ENCODE assay signal across 28 mouse cellular contexts in genomic region chr6:47466488-47466887, GRCm38 (mm10).
"Had no signal": no experiment of that assay in that cellular context is flagged by ENCODE, and none has a peak within 500 bp of the region (broad histone marks: within the 10 kb centered on the region; RNA-seq: fewer than 3 reads in every experiment).

No protein-coding gene starts in this region.

- ATAC-seq: forebrain, embryonic 13.5 days; forebrain, embryonic 14.5 days; forebrain, embryonic 15.5 days; forebrain, embryonic 16.5 days; forebrain, postnatal 0 days had no signal

- H3K4me1 ChIP-seq: embryonic facial prominence, embryonic 10.5 days; embryonic facial prominence, embryonic 12.5 days; embryonic facial prominence, embryonic 13.5 days; forebrain, embryonic 10.5 days; forebrain, embryonic 12.5 days; forebrain, embryonic 13.5 days had no signal

- H3K4me3 ChIP-seq: embryonic facial prominence, embryonic 10.5 days; embryonic facial prominence, embryonic 12.5 days; embryonic facial prominence, embryonic 13.5 days; embryonic facial prominence, embryonic 15.5 days; erythroblast, embryonic 14.5 days; forebrain, embryonic 10.5 days; forebrain, embryonic 12.5 days; forebrain, embryonic 13.5 days; forebrain, embryonic 15.5 days; gastrocnemius, adult 2 months had no signal

- H3K36me3 ChIP-seq: embryonic facial prominence, embryonic 12.5 days; forebrain, embryonic 15.5 days had no signal

- H3K9ac ChIP-seq: embryonic facial prominence, embryonic 12.5 days; embryonic facial prominence, embryonic 13.5 days; embryonic facial prominence, embryonic 15.5 days; forebrain, embryonic 12.5 days; forebrain, embryonic 13.5 days; forebrain, embryonic 15.5 days; forebrain, postnatal 0 days had no signal

- H3K4me2 ChIP-seq: embryonic facial prominence, embryonic 12.5 days; embryonic facial prominence, embryonic 13.5 days; embryonic facial prominence, embryonic 15.5 days; forebrain, embryonic 12.5 days; forebrain, embryonic 13.5 days; forebrain, embryonic 15.5 days had no signal

- DNase-seq: cerebellum, adult 2 months; cerebellum, adult 8-10 months; cerebellum, adult 9-10 months; cerebellum, adult 9-11 months; cerebellum, postnatal 10 days; cerebellum, postnatal 14 days; cerebellum, postnatal 25 days; cerebellum, postnatal 36 days; embryo, embryonic 11 days; forebrain, postnatal 0 days; gastrocnemius, adult 2 months; gastrocnemius, postnatal 10 days; gastrocnemius, postnatal 14 days; gastrocnemius, postnatal 25 days; gastrocnemius, postnatal 36 days; heart, adult 11 months; heart, adult 18-20 months had no signal

- H3K9me3 ChIP-seq: embryonic facial prominence, embryonic 15.5 days; forebrain, embryonic 15.5 days had no signal

- H3K27ac ChIP-seq: embryonic facial prominence, embryonic 10.5 days; embryonic facial prominence, embryonic 12.5 days; embryonic facial prominence, embryonic 13.5 days; embryonic facial prominence, embryonic 15.5 days; forebrain, embryonic 10.5 days; forebrain, embryonic 12.5 days; forebrain, embryonic 13.5 days; forebrain, embryonic 15.5 days; gastrocnemius, adult 2 months had no signal

- H3K27me3 ChIP-seq: embryonic facial prominence, embryonic 12.5 days; embryonic facial prominence, embryonic 13.5 days; embryonic facial prominence, embryonic 15.5 days; forebrain, embryonic 12.5 days; forebrain, embryonic 13.5 days; forebrain, embryonic 15.5 days had no signal
